Mouse (Mus musculus) thymus, postnatal 4 days (tissue): ENCODE measurements at regions not wholly inside any gene's neighbourhood (a gene's known extent, or its start where the extent isn't known, plus 50 kb on each side); places are given as distances from the start of the nearest gene placed in this dataset.

Experiments
- DNase-seq: peaks from one replicate; pipeline ENCODE4 v3.0.0; 2021

DNA sequence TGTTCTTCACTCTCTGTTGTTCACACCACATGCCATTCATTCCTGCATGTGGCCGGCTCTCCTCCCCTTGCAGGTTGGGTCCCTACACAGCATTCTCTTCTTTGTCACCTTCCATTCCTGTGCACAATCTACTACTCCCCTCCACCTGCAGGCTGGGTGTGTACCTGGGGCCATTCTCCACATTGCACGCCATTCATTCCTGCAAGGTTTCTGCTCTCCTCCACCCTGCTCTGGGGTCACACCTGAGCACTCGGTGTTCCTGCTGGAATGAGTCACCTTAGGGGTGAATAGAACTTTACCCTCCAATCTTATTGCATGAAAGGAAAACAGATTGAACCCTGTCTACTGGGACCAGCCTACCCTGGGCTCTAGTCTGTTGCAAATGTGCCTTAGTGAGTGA is 72.7 kb upstream of the Id2 start:
- no peak for DNase-seq

- no peak for DNase-seq
These were observed 71.2 kb upstream of the Id2 start for GRCm38 (mm10) chr12:25168213-25168545.

- peak; percentile 32 for DNase-seq
These were observed 70.7 kb upstream of the Id2 start for GRCm38 (mm10) chr12:25167504-25168212.

DNA sequence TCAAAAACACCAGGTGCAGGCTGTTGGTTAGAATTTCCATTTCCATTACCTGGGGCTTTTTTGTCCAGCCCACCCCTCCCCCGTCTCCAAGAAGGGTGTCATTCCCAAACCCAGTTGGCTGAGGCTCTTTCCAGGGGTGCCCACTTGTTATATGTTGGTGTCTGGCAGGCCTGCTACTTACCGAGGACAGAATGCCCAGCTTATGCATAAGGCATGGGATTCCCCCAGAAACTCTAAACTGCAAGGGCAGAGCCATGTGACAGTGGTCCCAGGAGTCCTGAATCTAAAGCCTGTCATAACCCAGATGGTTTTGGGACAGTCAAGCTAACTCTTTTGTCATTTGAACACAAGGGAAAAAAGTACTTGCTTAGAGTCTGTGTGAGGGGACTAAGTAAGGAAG is 69.6 kb upstream of the Id2 start:
- no peak for DNase-seq

DNA sequence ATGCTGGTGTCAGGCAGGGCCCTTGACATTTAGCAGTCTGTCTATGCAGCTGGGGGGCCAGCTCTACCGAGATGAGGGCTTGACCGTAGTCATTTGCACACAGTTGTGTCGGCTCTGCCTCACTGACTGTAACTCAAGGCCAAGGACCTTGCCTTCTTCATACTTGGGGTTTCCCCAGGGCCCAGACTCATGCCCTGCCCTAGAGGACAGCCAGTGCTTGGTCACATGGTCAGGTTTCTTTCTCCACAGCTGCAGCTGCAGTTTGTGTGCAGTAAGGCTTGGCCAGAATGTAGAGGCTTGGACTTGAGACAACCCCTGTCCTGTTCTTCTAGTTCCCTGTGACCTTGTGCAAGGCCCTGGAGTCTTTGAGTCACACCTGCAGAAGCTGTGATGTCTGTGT is 68.7 kb upstream of the Id2 start:
- DNase-seq = peak; percentile 18

GRCm38 (mm10) chr12:25164724-25165123 is 67.8 kb upstream of the Id2 start:
- DNase-seq = peak; percentile 38

DNA sequence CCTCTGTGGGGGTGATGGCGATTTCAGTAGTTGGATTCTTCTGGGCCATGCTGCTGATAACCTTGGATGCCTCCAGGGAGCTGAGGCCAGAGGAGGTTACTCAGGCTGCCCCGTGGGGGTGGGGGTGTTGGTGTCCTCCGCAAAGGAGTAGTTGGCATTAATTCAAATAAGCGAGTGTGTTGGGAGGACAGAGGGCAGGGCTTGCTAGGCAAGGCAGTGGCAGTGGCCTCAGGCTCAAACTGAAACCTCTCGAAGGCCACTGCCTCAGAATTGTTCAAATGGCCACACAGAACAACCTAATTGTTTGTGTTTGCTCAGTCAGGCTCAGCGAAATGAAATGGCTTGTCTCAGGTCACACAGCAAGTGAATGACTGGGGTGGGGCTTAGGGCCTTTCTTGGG is 66.6 kb upstream of the Id2 start:
- DNase-seq = peak; percentile 12

GRCm38 (mm10) chr12:25162843-25163242 is 65.9 kb upstream of the Id2 start:
- no peak for DNase-seq

GRCm38 (mm10) chr12:25161939-25162338 is 65.0 kb upstream of the Id2 start:
- no peak for DNase-seq

DNA sequence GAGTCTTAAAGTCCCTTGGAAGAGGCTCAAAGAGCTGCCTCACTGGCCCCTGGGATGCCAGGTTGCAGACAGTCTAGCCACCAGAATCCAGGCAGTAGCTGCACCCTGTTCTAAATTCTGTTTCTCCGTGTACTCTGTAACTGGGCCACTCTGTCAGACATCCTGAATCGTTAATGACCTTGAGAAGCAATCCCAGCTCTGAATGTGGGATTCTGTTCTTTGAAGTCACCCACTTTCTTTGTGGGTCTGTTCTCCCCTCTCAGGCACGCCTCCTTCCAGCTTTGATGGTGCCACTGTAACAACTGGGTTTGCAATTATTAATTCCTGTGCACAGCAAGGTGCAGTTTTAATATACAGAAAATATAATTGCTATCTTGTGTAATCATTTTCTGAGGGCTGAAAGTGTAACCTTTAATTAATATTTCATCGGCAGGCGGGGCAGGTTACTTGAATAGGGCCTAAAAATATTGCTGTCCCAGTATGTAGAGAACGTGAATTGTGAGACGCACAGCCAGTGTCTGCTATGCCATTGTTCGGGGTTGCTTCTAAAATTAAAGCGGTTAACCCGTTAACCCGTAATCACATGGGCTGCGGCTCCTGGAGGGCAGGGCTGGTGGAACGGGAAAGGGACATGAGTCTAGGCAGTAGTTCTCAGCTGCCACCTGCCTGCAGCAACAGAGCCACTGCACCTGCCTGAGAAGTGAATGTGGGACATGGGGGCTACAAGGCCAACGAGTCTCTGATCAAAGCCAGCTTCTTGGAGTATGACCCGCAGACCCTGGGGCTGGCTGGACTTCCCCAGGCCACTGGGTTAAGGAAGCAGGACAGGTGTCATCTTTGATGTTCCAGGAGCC is 64.3 kb upstream of the Id2 start:
- peak; percentile 25 for DNase-seq

DNA sequence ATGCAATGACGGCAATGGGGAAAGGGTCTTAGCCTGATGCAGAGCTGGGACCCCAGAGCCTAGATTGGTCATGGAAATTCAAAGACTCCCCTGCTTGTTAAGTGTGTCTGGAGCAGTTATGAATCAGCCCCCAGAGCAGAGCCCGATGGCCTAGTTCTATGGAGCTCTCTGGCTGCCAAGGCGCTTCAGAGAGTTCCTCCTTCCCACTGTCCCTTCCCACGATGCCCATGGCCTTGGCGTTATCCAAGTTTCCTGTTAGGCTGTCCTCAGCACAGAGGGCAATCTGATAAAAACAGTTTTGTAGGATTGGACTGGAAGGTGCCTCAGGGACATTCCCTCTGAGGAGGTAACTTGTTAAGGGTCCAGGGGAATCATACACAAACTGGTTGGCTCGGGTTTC is 62.2 kb upstream of the Id2 start:
- no peak for DNase-seq

DNA sequence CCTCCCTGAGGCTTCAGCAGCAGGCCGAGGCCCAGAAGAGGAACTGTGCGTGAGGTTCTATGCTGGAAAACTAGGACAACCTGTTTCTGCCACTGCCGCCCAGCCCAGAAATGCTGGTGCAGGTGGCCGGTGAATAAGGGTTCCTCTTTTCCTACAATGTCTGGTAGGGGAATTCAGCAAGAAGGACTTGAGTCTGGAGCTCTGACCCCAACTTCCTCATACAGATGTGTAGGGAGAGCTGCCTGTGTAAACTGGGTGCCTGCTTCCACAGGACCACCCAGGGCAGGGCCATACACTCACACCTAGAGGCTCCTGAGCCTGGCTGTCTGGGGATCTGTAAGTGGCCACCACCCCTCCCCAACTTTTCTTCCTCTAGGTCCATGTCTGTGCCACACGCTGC is 60.3 kb upstream of the Id2 start:
- DNase-seq = no peak

DNA sequence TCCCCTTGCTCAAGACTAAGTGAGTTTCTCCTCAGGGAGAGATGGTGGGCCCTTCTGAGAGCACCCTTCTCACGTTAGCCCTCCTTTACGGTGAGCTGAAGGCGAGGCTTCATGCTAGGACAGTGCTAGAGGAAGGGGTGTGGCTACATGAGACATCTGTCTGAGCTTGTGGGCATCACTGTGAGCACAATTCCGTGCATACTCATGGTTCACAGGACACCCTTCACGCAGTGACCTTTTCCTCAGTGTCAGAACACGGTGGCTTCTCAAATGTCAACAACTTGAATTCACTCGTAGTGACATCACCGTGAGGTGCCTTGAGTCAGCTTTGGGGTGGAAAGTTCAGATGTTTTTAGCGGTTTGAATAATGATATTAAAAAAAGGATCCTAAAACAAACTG is 58.5 kb upstream of the Id2 start:
- DNase-seq = no peak

DNA sequence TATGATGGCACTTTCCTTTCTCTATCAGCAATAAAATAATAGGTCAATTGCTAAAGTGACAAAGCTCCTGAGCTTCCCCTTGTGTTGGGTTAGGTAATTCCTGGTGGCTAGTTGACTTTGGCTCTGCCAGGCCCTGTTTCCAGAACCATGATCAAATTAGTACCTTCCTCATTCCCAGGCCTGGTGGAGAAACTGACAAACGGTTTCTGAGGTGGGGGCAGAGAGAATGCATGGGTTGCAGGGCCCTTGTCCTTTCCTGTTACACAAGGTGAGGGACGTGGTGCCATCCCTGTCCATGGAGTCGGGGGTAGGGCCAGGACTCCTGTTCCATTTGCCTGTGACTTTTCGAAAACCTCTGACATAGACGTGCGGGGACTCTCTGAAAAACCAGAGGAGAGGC is 51.2 kb upstream of the Id2 start:
- DNase-seq = no peak
